Mouse (Mus musculus) limb, embryonic 15.5 days (tissue): ENCODE data around the gene Myo1b. TPM values are rescaled to one million over a fixed set of nuclear protein-coding genes. Genes with fewer than 3 reads are reported as not detected.

Experiments used
- ATAC-seq: fragments of 200-750 bp; cut with Nextera tagmentation; 2 replicates; pipeline ENCODE4 v1.8.0; 2017; ENCODE audit warnings: low read depth, moderate TSS enrichment; ENCODE audit not compliant: insufficient number of reproducible peaks, low FRiP score, low TSS enrichment
- H3K27ac ChIP-seq: fragments of 300-500 bp; sonication (generic); 2 replicates; pipeline ENCODE4 v1.5.1; 2015; ENCODE audit warnings: moderate library complexity, mild to moderate bottlenecking, inconsistent platforms
- H3K27me3 ChIP-seq: fragments of 300-500 bp; sonication (generic); 2 replicates; pipeline ENCODE4 v1.6.1; 2015; ENCODE audit warnings: inconsistent platforms
- H3K36me3 ChIP-seq: fragments of 300-500 bp; sonication (generic); 2 replicates; pipeline ENCODE4 v1.6.1; 2015; ENCODE audit warnings: inconsistent platforms
- H3K4me1 ChIP-seq: fragments of 300-500 bp; sonication (generic); 2 replicates; pipeline ENCODE4 v1.6.1; 2015; ENCODE audit warnings: inconsistent platforms
- H3K4me2 ChIP-seq: fragments of 300-500 bp; sonication (generic); 2 replicates; pipeline ENCODE4 v1.6.1; 2015; ENCODE audit warnings: mild to moderate bottlenecking, inconsistent platforms
- H3K4me3 ChIP-seq: fragments of 300-500 bp; sonication (generic); 2 replicates; pipeline ENCODE4 v1.5.1; 2015; ENCODE audit warnings: mild to moderate bottlenecking, inconsistent platforms
- H3K9ac ChIP-seq: fragments of 300-500 bp; sonication (generic); 2 replicates; pipeline ENCODE4 v1.6.1; 2015; ENCODE audit warnings: inconsistent platforms
- H3K9me3 ChIP-seq: fragments of 300-500 bp; sonication (generic); 2 replicates; pipeline ENCODE4 v1.6.1; 2016; ENCODE audit warnings: inconsistent platforms
- WGBS: fragments of 180-500 bp; shearing (Covaris S2); methylation state at CpG from one replicate; pipeline ENCODE4 v1.1.7; 2015; 5-methylcytosine and 5-hydroxymethylcytosine counted together
- polyA plus RNA-seq: library from polyadenylated mRNA; unstranded; fragments of >200 nt; fragmentation: Nextera tagmentation; extraction: Ambion mirVana; gene quantifications from 2 replicates; pipeline ENCODE4 v1.2.1, GENCODE M21; 2015

Myo1b gene
- polyA plus RNA-seq, 1 experiment from 2014 or later: 88.9 TPM

- 55% methylated on average over 5 of the region's 5 CpGs for WGBS
- Histone ChIP-seq H3K4me2 (peak overlapping the region; percentile 65), H3K36me3 (no peaks in the 10 kb centered on the region), H3K27me3 (no peaks in the 10 kb centered on the region), H3K4me1 (peaks cover 18% of the 10 kb centered on the region), H3K9ac (no peak overlapping the region), H3K27ac (peak overlapping the region; percentile 93), H3K9me3 (no peaks in the 10 kb centered on the region), H3K4me3 (peak overlapping the region; percentile 90)
- no peak for ATAC-seq
Observed at GRCm38 (mm10) chr1:51916276-51916675, 405 bp upstream of the Myo1b start.

DNA sequence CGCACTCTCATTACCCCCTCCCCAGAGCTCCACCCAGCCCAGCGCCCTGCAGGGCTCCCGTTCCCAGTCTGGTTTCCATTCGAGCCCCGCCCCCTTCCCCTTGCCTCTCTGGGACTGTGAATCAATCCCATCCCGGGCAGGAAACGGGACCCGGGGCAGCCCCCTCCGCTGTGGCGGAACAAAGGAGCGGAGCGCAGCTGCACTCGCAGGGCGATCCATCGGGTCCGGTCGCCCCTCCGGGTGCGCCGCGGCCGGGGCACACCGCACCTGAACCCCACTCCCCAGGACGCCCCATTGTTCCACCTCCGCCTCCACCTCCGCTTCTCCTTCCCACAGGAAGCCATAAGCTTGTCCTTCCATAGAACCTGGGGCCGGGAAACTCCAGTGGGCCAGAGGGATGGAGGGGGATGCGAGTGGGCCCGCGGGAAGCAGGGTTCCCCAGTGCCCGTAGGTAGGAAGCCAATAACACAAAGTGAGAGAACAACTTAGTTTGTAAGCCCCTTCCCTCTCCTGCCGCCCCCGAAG is 758 bp downstream of the Myo1b start:
- under 1% methylated on average over 33 of the region's 33 CpGs for WGBS
- peak; percentile 78 for ATAC-seq

DNA sequence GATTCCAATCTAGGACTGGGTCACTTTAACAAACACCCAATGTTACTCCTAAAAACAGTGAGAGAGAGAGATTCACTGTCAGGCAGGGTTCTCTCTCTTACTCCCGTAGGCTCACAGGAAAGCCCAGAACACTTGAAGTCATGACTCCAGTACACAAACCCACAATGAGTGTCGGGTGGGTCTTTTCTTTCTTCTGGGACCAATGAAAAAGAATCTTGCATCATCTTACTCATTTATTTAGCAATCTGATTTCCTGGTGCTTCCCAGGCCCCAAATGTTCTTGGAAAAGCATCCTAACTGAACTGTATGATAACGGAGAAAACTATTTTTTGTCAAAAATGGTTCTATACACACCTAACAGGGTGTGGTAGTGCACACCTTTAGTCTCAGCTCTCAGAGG is 1.8 kb downstream of the Myo1b start:
- Histone ChIP-seq H3K9ac (no peak overlapping the region), H3K4me2 (peak overlapping the region; percentile 65), H3K27me3 (no peaks in the 10 kb centered on the region), H3K4me1 (peaks cover 29% of the 10 kb centered on the region), H3K9me3 (no peaks in the 10 kb centered on the region), H3K27ac (no peak overlapping the region), H3K4me3 (peak overlapping the region; percentile 90; the same call in 1 of the 2 replicates), H3K36me3 (no peaks in the 10 kb centered on the region)
- 65% methylated on average over 3 of the region's 3 CpGs for WGBS
- no peak for ATAC-seq

More for the DNA sequence above, 758 bp downstream of the Myo1b start:
- peak overlapping the region; percentile 93 for H3K27ac ChIP-seq
- H3K27me3 ChIP-seq: no peaks in the 10 kb centered on the region
- H3K9ac ChIP-seq: peak overlapping the region; percentile 87
- H3K4me3 ChIP-seq: peak overlapping the region; percentile 90
- peaks cover 21% of the 10 kb centered on the region for H3K4me1 ChIP-seq
- H3K36me3 ChIP-seq: no peaks in the 10 kb centered on the region
- H3K4me2 ChIP-seq: peak overlapping the region; percentile 65
- no peaks in the 10 kb centered on the region for H3K9me3 ChIP-seq

- no peak for ATAC-seq
- peaks cover 30% of the 10 kb centered on the region for H3K4me1 ChIP-seq
- H3K27ac ChIP-seq: no peak overlapping the region
Observed at GRCm38 (mm10) chr1:51913071-51913814, 2.6 kb downstream of the Myo1b start.

GRCm38 (mm10) chr1:51911331-51911730 is 4.5 kb downstream of the Myo1b start:
- peaks cover 46% of the 10 kb centered on the region for H3K4me1 ChIP-seq
- no peaks in the 10 kb centered on the region for H3K36me3 ChIP-seq
- ATAC-seq: no peak
- no peaks in the 10 kb centered on the region for H3K27me3 ChIP-seq
- H3K4me3 ChIP-seq: no peak overlapping the region
- WGBS: 62% methylated on average over 4 of the region's 4 CpGs
- H3K9me3 ChIP-seq: no peaks in the 10 kb centered on the region
- H3K27ac ChIP-seq: no peak overlapping the region
- H3K4me2 ChIP-seq: no peak overlapping the region
- no peak overlapping the region for H3K9ac ChIP-seq

More at GRCm38 (mm10) chr1:51913071-51913814, 2.6 kb downstream of the Myo1b start:
- no peaks in the 10 kb centered on the region for H3K36me3 ChIP-seq
- no peaks in the 10 kb centered on the region for H3K9me3 ChIP-seq
- no peaks in the 10 kb centered on the region for H3K27me3 ChIP-seq
- no peak overlapping the region for H3K4me2 ChIP-seq
- no peak overlapping the region for H3K4me3 ChIP-seq
- H3K9ac ChIP-seq: no peak overlapping the region
- 73% methylated on average over 14 of the region's 14 CpGs for WGBS

GRCm38 (mm10) chr1:51909204-51909603 is 6.7 kb downstream of the Myo1b start:
- H3K36me3 ChIP-seq: no peaks in the 10 kb centered on the region
- WGBS: 74% methylated on average over 2 of the region's 2 CpGs

GRCm38 (mm10) chr1:51907821-51908220 is 8.1 kb downstream of the Myo1b start:
- no peak overlapping the region for H3K27ac ChIP-seq
- no peak overlapping the region for H3K9ac ChIP-seq
- H3K4me2 ChIP-seq: no peak overlapping the region
- 40% methylated on average over 8 of the region's 8 CpGs for WGBS
- no peaks in the 10 kb centered on the region for H3K9me3 ChIP-seq
- no peak for ATAC-seq
- H3K27me3 ChIP-seq: no peaks in the 10 kb centered on the region
- peaks cover 34% of the 10 kb centered on the region for H3K4me1 ChIP-seq
- no peak overlapping the region for H3K4me3 ChIP-seq
- no peaks in the 10 kb centered on the region for H3K36me3 ChIP-seq

More at GRCm38 (mm10) chr1:51909204-51909603, 6.7 kb downstream of the Myo1b start:
- Histone ChIP-seq H3K27me3 (no peaks in the 10 kb centered on the region), H3K4me2 (no peak overlapping the region), H3K27ac (no peak overlapping the region), H3K9me3 (no peaks in the 10 kb centered on the region), H3K4me1 (peaks cover 47% of the 10 kb centered on the region), H3K4me3 (no peak overlapping the region), H3K9ac (no peak overlapping the region)
- ATAC-seq: no peak

DNA sequence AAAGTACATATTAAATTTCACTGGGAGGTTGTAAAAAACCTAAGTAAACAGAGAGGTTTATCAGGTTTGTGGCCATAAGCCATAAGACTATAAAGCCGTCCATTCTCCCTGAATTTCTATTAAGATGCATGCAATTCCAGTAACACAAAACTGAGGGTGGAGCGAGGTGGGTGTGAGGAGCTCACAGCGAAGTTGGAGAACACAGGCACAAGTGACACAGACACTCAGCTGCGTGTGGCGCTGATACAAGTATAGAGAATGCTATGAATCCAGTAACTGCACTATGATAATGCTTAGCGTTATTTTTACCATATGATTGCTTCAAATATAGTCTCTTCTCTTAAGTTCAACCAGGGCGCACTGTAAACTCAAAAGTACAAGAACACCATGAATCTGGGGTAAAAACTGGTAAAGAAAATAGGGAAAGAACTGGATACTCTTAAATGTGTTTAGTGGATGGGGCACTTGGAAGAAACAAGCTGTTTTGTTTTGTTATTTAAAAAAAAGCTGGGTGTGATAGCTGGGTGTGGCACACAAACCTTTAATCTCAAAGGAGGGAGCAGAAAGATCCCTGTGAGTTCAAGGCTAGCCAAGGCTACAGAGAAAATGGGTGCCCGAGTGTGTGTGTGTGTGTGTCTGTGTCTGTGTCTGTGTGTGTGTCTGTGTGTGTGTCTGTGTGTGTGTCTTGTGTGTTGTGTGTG is 9.5 kb downstream of the Myo1b start:
- H3K9ac ChIP-seq: no peak overlapping the region
- no peak overlapping the region for H3K4me3 ChIP-seq
- no peaks in the 10 kb centered on the region for H3K9me3 ChIP-seq
- H3K4me1 ChIP-seq: peaks cover 34% of the 10 kb centered on the region
- no peaks in the 10 kb centered on the region for H3K36me3 ChIP-seq
- ATAC-seq: no peak
- WGBS: 66% methylated on average over 8 of the region's 8 CpGs
- H3K27me3 ChIP-seq: no peaks in the 10 kb centered on the region
- H3K4me2 ChIP-seq: no peak overlapping the region
- H3K27ac ChIP-seq: no peak overlapping the region

- Histone ChIP-seq H3K27ac (no peak overlapping the region), H3K4me2 (no peak overlapping the region), H3K4me1 (peaks cover 31% of the 10 kb centered on the region), H3K4me3 (no peak overlapping the region), H3K9ac (no peak overlapping the region), H3K9me3 (no peaks in the 10 kb centered on the region), H3K27me3 (no peaks in the 10 kb centered on the region), H3K36me3 (no peaks in the 10 kb centered on the region)
- no peak for ATAC-seq
- WGBS: 73% methylated on average over 6 of the region's 6 CpGs
Observed at GRCm38 (mm10) chr1:51905073-51905472, 10.8 kb downstream of the Myo1b start.

GRCm38 (mm10) chr1:51897160-51897572 is 18.7 kb downstream of the Myo1b start:
- ATAC-seq: no peak
- peaks cover 22% of the 10 kb centered on the region for H3K4me1 ChIP-seq

GRCm38 (mm10) chr1:51895961-51896360 is 19.9 kb downstream of the Myo1b start:
- H3K4me1 ChIP-seq: peaks cover 30% of the 10 kb centered on the region
- WGBS: 72% methylated on average over 10 of the region's 10 CpGs
- no peak overlapping the region for H3K9ac ChIP-seq

More at GRCm38 (mm10) chr1:51897160-51897572, 18.7 kb downstream of the Myo1b start:
- no peak overlapping the region for H3K4me3 ChIP-seq
- H3K36me3 ChIP-seq: no peaks in the 10 kb centered on the region
- H3K4me2 ChIP-seq: no peak overlapping the region
- 48% methylated on average over 6 of the region's 6 CpGs for WGBS
- no peak overlapping the region for H3K9ac ChIP-seq
- H3K27me3 ChIP-seq: no peaks in the 10 kb centered on the region
- H3K9me3 ChIP-seq: no peaks in the 10 kb centered on the region
- H3K27ac ChIP-seq: no peak overlapping the region

DNA sequence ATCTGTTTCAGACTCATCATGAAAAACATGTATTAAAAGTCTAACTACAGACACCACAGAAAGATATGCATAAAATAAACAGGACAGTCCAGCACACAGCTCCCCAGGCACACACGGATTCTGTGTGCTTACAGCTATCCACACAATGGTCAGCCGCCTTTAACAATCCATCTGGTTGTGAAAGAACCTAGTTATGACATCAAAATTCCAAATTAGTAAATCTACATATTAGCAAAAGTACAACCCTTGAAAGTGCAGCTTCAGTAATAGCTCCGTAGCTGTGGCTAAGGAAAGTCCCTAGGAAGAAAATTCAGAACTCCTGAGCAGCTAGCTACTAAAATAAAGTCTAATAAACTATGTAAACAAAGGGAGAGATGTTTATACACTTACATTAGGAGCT is 21.1 kb downstream of the Myo1b start:
- H3K4me2 ChIP-seq: no peak overlapping the region
- H3K9me3 ChIP-seq: no peaks in the 10 kb centered on the region
- H3K9ac ChIP-seq: no peak overlapping the region
- peaks cover 39% of the 10 kb centered on the region for H3K4me1 ChIP-seq
- no peak overlapping the region for H3K4me3 ChIP-seq
- no peaks in the 10 kb centered on the region for H3K27me3 ChIP-seq
- no peaks in the 10 kb centered on the region for H3K36me3 ChIP-seq
- 0 out of 2 replicates have a peak overlapping the region, but pooled peaks have one; percentile 9 for H3K27ac ChIP-seq
- 62% methylated on average over 3 of the region's 3 CpGs for WGBS
- no peak for ATAC-seq

More at GRCm38 (mm10) chr1:51895961-51896360, 19.9 kb downstream of the Myo1b start:
- Histone ChIP-seq H3K27ac (no peak overlapping the region), H3K9me3 (no peaks in the 10 kb centered on the region), H3K36me3 (no peaks in the 10 kb centered on the region), H3K27me3 (no peaks in the 10 kb centered on the region), H3K4me3 (no peak overlapping the region), H3K4me2 (no peak overlapping the region)
- ATAC-seq: no peak
